Mouse (Mus musculus): ENCODE measurements at regions not wholly inside any gene's neighbourhood (a gene's known extent, or its start where the extent isn't known, plus 50 kb on each side); places are given as distances from the start of the nearest gene placed in this dataset.

- TF ChIP-seq MAFK (IDR thresholded peaks at IDR 0.05; ENCODE audit: insufficient read depth, low read depth, low read length) (no peak), ZNF384 (IDR thresholded peaks at IDR 0.05; ENCODE audit: low read depth, low read length) (no peak), HCFC1 (IDR thresholded peaks at IDR 0.05; ENCODE audit: borderline replicate concordance, insufficient read depth, low read length) (no peak)
Observed at GRCm38 (mm10) chr3:115562735-115563134, 152.1 kb downstream of the S1pr1 start.
